Mouse (Mus musculus): ENCODE results near the gene Vamp3. TPM values are rescaled to one million over a fixed set of nuclear protein-coding genes. Genes with fewer than 3 reads are reported as not detected.

Gene Vamp3
- 10 to 100 TPM; 74.1 to 80.1 TPM for total RNA-seq (2023)

DNA sequence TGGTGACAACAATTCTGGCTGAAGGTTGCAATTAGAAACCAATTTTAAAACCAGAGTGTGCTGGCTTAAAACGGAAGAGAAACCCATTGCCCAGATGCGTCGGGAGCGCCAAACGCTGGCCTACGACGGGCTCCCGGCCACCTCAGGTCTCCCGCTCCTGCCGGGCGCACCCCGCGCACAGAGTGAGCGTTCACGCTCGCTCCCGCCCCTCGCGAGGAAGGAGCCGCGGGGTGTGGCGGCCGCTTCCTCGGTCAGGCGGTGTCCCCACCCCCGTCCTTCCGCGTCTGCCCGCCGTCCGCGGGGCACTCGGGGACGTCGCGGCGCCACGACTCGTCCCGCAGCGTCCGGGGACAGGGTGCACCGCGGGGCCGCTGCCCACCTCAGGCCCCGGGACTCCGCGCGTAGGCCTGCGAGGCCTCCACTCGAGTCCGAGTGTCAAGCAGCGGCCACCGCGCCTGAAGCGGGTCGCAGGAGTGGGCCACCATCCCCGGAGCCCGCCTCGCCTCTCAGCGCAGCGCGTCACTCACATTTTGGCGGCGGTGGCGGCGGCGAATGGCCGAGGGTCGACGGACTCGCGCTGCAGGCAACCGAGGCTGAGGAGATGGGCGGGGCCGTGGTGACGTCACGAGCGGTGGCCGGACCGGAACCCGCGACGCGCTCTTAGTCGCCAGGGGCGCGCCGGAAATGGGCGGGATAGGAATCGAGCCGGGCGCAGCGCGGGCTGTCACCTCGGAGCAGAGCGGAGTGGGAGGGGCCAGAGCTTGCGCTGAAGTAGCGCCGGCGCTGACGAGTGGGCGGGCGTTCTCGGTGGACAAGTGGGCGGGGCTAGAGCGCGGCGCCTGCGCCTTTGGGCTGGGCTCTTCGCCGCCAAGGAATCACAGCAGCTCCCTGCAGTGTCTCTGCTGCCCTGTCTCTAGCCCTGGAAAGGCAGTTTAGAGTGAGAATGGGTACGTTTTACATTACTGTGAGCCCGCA is at the start of gene Vamp3:
Vamp3 (minus strand) TSS at position 617 of the 975 bp plus-strand sequence.

DNA sequence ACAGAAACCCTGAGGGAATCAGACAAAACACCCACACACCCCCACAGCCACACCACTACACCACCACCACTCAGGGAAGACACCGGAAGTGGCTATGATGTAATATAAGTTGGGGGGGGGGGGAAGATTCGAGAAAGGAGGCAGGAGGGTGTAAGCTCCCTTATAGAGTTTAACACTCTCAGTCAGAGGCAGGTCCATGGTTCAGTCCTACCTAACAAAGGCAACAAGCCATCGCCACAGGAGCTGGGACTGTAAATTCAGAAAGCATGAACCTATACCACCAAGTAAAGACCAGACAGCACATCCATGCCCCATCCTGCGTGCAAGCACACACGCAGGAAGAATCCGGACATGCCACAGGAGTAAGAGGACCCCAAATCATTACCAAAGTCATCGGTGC is 31.5 kb upstream of the Vamp3 start, which contains the start of gene Gm13090:
Gm13090 (plus strand) TSS at position 301 of the 400 bp plus-strand sequence.

GRCm38 (mm10) chr4:151044037-151044943 is 13.5 kb downstream of the Vamp3 start, which contains the start of gene Per3:
Gene Per3 (minus strand): TSS chr4:151044665.

Other genes starting within 250 kb of the Vamp3 start
- gene Errfi1, start 204.0 kb downstream of the Vamp3 start, total RNA-seq (2023), result 10 to 100 TPM; 22.8 to 23.3 TPM
- gene Park7, start 143.5 kb downstream of the Vamp3 start, total RNA-seq (2023), result 100 to 1,000 TPM; 160 to 177 TPM
- gene Tnfrsf9, start 143.4 kb downstream of the Vamp3 start, total RNA-seq (2023), result 10 to 100 TPM; 13.1 to 23.1 TPM
- not detected for gene Uts2, start 60.9 kb downstream of the Vamp3 start, total RNA-seq (2023)
- 1 to 10 TPM; 2.0 to 2.8 TPM for gene Per3, start 13.3 kb downstream of the Vamp3 start, total RNA-seq (2023)
- gene Gm13090, start 31.6 kb upstream of the Vamp3 start, total RNA-seq (2023), result not detected